Mouse (Mus musculus) heart, adult 2 months (tissue): Measurements from ENCODE around the gene Dram2. TPM values are rescaled to one million over a fixed set of nuclear protein-coding genes. Genes with fewer than 3 reads are reported as not detected.
"Not testable (repeated sequence)": the region's sequence is repeated elsewhere in the genome, so short reads cannot be mapped to it uniquely, and the experiment has no call there.

Experiments
- DNase-seq, 2 experiments: peaks; one replicate each; pipeline ENCODE4 v3.0.0; 2021
- H3K27ac ChIP-seq: fragments of 200-600 bp; 2 replicates; pipeline ENCODE4 v1.8.1; 2022
- H3K27me3 ChIP-seq: fragments of 200-500 bp; 2 replicates; pipeline ENCODE4 v1.6.1; 2012; ENCODE audit warnings: mild to moderate bottlenecking, low read length, inconsistent platforms, mixed read lengths; ENCODE audit not compliant: control insufficient read depth, insufficient read depth
- H3K36me3 ChIP-seq: fragments of 200-500 bp; 2 replicates; pipeline ENCODE4 v1.6.1; 2012; ENCODE audit warnings: low read length, inconsistent platforms; ENCODE audit not compliant: control insufficient read depth, insufficient read depth
- H3K4me1 ChIP-seq: fragments of 200-500 bp; 2 replicates; pipeline ENCODE4 v1.6.1; 2011; ENCODE audit warnings: low read length; ENCODE audit not compliant: control insufficient read depth, insufficient read depth
- H3K4me3 ChIP-seq: fragments of 200-600 bp; 2 replicates; pipeline ENCODE4 v1.8.1; 2022
- H3K79me2 ChIP-seq: fragments of 200-500 bp; replicated peaks from 2 replicates; pipeline ENCODE4 v1.6.1; 2012; ENCODE audit warnings: mild to moderate bottlenecking, inconsistent platforms, low read length, moderate library complexity, mixed read lengths; ENCODE audit not compliant: control insufficient read depth, insufficient read depth
- H3K9ac ChIP-seq: fragments of 200-500 bp; 2 replicates; pipeline ENCODE4 v1.6.1; 2012; ENCODE audit warnings: low read depth, mild to moderate bottlenecking, control low read depth, inconsistent platforms, low read length, mixed read lengths
- CTCF ChIP-seq: fragments of 200-600 bp; IDR thresholded peaks from 2 replicates; pipeline ENCODE4 v1.8.1; 2022; ENCODE audit warnings: antibody characterized with exemption, mild to moderate bottlenecking, moderate library complexity
- EP300 ChIP-seq: fragments of 200-500 bp; IDR thresholded peaks from 2 replicates; pipeline ENCODE4 v1.6.1; 2011; ENCODE audit warnings: low read depth, low read length, control low read depth; ENCODE audit not compliant: insufficient read depth
- POLR2A ChIP-seq: fragments of 200-500 bp; IDR thresholded peaks from 2 replicates; pipeline ENCODE4 v1.6.1; 2011; ENCODE audit warnings: mild to moderate bottlenecking, low read depth, low read length, control low read depth; ENCODE audit not compliant: insufficient read depth
- WGBS: fragments of 180-500 bp; shearing (Covaris S2); methylation state at CpG from one replicate; pipeline ENCODE4 v1.1.7; 2018; 5-methylcytosine and 5-hydroxymethylcytosine counted together
- intact Hi-C: fragments of 180-260 bp; cut with DNase I; formaldehyde crosslinking; loops from one replicate; pipeline ENCODE4 v1.15.1; 2025
- polyA plus RNA-seq: library from polyadenylated mRNA; depleted of rRNA; stranded (reverse); fragments of >200 nt; gene quantifications from 2 replicates; pipeline ENCODE4 v1.2.3, GENCODE M21; 2012
- total RNA-seq, 2 experiments: library from RNA; stranded (reverse); gene quantifications; 2 replicates each; pipeline ENCODE4 v1.2.3; 2021

Dram2 gene
- total and polyA plus RNA-seq, 3 experiments, result 64.5 to 109 (median 94.7) TPM

GRCm38 (mm10) chr3:106553411-106553810, 5.8 kb downstream of the Dram2 start:
- Histone ChIP-seq H3K27ac (no peak overlapping the region), H3K4me3 (no peak overlapping the region), H3K27me3 (no peaks in the 10 kb centered on the region), H3K79me2 (peaks cover 1% of the 10 kb centered on the region; the same call in 1 of the 2 replicates), H3K36me3 (peaks cover 55% of the 10 kb centered on the region), H3K9ac (no peak overlapping the region), H3K4me1 (peaks cover 4% of the 10 kb centered on the region)
- 86% methylated on average over 5 of the region's 5 CpGs for WGBS
- intact Hi-C loops, result no loop called here
- TF ChIP-seq CTCF (no peak), EP300 (no peak), POLR2A (no peak)
- no peak for DNase-seq

GRCm38 (mm10) chr3:106555743-106556250, 8.2 kb downstream of the Dram2 start:
- 83% methylated on average over 3 of the region's 3 CpGs for WGBS
- no peak overlapping the region for H3K9ac ChIP-seq
- H3K36me3 ChIP-seq, result peaks cover 42% of the 10 kb centered on the region
- no peak for DNase-seq
- H3K27me3 ChIP-seq, result no peaks in the 10 kb centered on the region
- intact Hi-C loops, result loop anchor here (5.0 kb wide), 1 partner anchor 73 kb away; the partner anchor contains the start of gene Dennd2d
- H3K4me1 ChIP-seq, result peaks cover 3% of the 10 kb centered on the region
- TF ChIP-seq EP300 (no peak), CTCF (no peak)
- H3K27ac ChIP-seq, result peak overlapping the region; percentile 8; the same call in 1 of the 2 replicates
- H3K4me3 ChIP-seq, result no peak overlapping the region
- peaks cover 1% of the 10 kb centered on the region; the same call in 1 of the 2 replicates for H3K79me2 ChIP-seq

- Histone ChIP-seq H3K36me3 (peaks cover 24% of the 10 kb centered on the region), H3K4me3 (no peak overlapping the region), H3K27ac (no peak overlapping the region), H3K4me1 (peaks cover 3% of the 10 kb centered on the region), H3K27me3 (no peaks in the 10 kb centered on the region), H3K79me2 (no peaks in the 10 kb centered on the region), H3K9ac (no peak overlapping the region)
- no peak for DNase-seq
- no peak for TF ChIP-seq EP300
- TF ChIP-seq POLR2A, result no peak
- no peak for TF ChIP-seq CTCF
- intact Hi-C loops, result loop anchor here (5.0 kb wide), 1 partner anchor 76 kb away; the partner anchor contains the start of gene Dennd2d
Measured at GRCm38 (mm10) chr3:106558271-106558670, 10.7 kb downstream of the Dram2 start.

GRCm38 (mm10) chr3:106565876-106566275, 18.3 kb downstream of the Dram2 start:
- DNase-seq, result no peak
- Histone ChIP-seq H3K27me3 (no peaks in the 10 kb centered on the region), H3K79me2 (no peaks in the 10 kb centered on the region), H3K27ac (no peak overlapping the region), H3K4me3 (no peak overlapping the region), H3K36me3 (peaks cover 7% of the 10 kb centered on the region), H3K4me1 (no peaks in the 10 kb centered on the region), H3K9ac (no peak overlapping the region)
- intact Hi-C loops, result loop anchor here (5.0 kb wide), 1 partner anchor 34 kb away; no protein-coding TSS in a partner anchor
- WGBS, result 85% methylated on average over 3 of the region's 3 CpGs
- TF ChIP-seq EP300 (no peak), CTCF (no peak), POLR2A (no peak)

- Histone ChIP-seq H3K9ac (no peak overlapping the region), H3K4me3 (no peak overlapping the region), H3K36me3 (peaks cover 10% of the 10 kb centered on the region), H3K79me2 (no peaks in the 10 kb centered on the region), H3K27ac (no peak overlapping the region), H3K4me1 (no peaks in the 10 kb centered on the region), H3K27me3 (no peaks in the 10 kb centered on the region)
- TF ChIP-seq EP300 (no peak), CTCF (no peak), POLR2A (no peak)
- intact Hi-C loops, result no loop called here
- WGBS, result 65% methylated on average over 3 of the region's 3 CpGs
- no peak for DNase-seq
Measured at GRCm38 (mm10) chr3:106573191-106573590, 25.6 kb downstream of the Dram2 start.

GRCm38 (mm10) chr3:106579296-106579695, 31.7 kb downstream of the Dram2 start:
- Histone ChIP-seq H3K4me3 (no peak overlapping the region), H3K79me2 (no peaks in the 10 kb centered on the region), H3K4me1 (no peaks in the 10 kb centered on the region), H3K27me3 (no peaks in the 10 kb centered on the region), H3K36me3 (no peaks in the 10 kb centered on the region), H3K9ac (no peak overlapping the region), H3K27ac (no peak overlapping the region)
- DNase-seq, result no peak
- no peak for TF ChIP-seq CTCF
- 96% methylated on average over 2 of the region's 2 CpGs for WGBS
- intact Hi-C loops, result no loop called here

- H3K36me3 ChIP-seq, H3K4me1 ChIP-seq, DNase-seq, H3K27ac ChIP-seq, H3K27me3 ChIP-seq, H3K4me3 ChIP-seq, H3K9ac ChIP-seq, intact Hi-C loops, H3K79me2 ChIP-seq: not testable (repeated sequence)
- WGBS, result 81% methylated on average over 4 of the region's 4 CpGs
Measured at GRCm38 (mm10) chr3:106593631-106594030, 46.0 kb downstream of the Dram2 start.
